Mouse (Mus musculus) olfactory bulb, adult 2 months (tissue): ENCODE measurements around the gene Mief1. TPM values are rescaled to one million over a fixed set of nuclear protein-coding genes. Genes with fewer than 3 reads are reported as not detected.

Experiments used
- H3K27ac ChIP-seq: fragments of 200-500 bp; 2 replicates; pipeline ENCODE4 v1.5.1; 2012; ENCODE audit warnings: low read depth, low read length; ENCODE audit not compliant: insufficient read depth
- H3K4me1 ChIP-seq: fragments of 200-500 bp; 2 replicates; pipeline ENCODE4 v1.6.1; 2012; ENCODE audit warnings: low read length; ENCODE audit not compliant: control insufficient read depth, insufficient read depth
- H3K4me3 ChIP-seq: fragments of 200-500 bp; 2 replicates; pipeline ENCODE4 v1.5.1; 2012; ENCODE audit warnings: mild to moderate bottlenecking, low read depth, low read length, moderate library complexity; ENCODE audit not compliant: insufficient read depth
- CTCF ChIP-seq: fragments of 200-500 bp; IDR thresholded peaks from 2 replicates; pipeline ENCODE4 v1.5.1; 2012; ENCODE audit warnings: low read depth, mild to moderate bottlenecking, low read length, moderate library complexity; ENCODE audit not compliant: insufficient read depth
- POLR2A ChIP-seq: fragments of 200-500 bp; IDR thresholded peaks from 2 replicates; pipeline ENCODE4 v1.6.1; 2012; ENCODE audit warnings: mild to moderate bottlenecking, low read depth, low read length, moderate library complexity; ENCODE audit not compliant: insufficient read depth
- WGBS: fragments of 180-500 bp; shearing (Covaris S2); methylation state at CpG from one replicate; pipeline ENCODE4 v1.1.7; 2018; 5-methylcytosine and 5-hydroxymethylcytosine counted together
- polyA plus RNA-seq: library from polyadenylated mRNA; stranded (reverse); fragments of >200 nt; gene quantifications from 2 replicates; pipeline ENCODE4 v1.2.4, GENCODE M21; 2012; ENCODE audit warnings: low replicate concordance; ENCODE audit not compliant: missing spikeins, insufficient read depth, insufficient read length

Gene Mief1
- polyA plus RNA-seq, 1 experiment: not detected

- WGBS: 100% methylated on average over 1 of the region's 1 CpGs
- TF ChIP-seq POLR2A (no peak), CTCF (no peak)
- Histone ChIP-seq H3K4me1 (peaks cover 30% of the 10 kb centered on the region), H3K27ac (no peak overlapping the region), H3K4me3 (no peak overlapping the region)
Measured at GRCm38 (mm10) chr15:80297146-80297545, 63.3 kb downstream of the Mief1 start.

Other genes with a start within 250 kb of the Mief1 start
- not detected in 2 replicates for gene Pdgfb, start 219.0 kb upstream of the Mief1 start, polyA plus RNA-seq
- gene Syngr1, start 142.7 kb upstream of the Mief1 start, polyA plus RNA-seq: 72.7 TPM in 1 of 2 replicates, not detected in the other
- gene Rpl3, start 142.2 kb upstream of the Mief1 start, polyA plus RNA-seq: 3,528 TPM in 1 of 2 replicates, not detected in the other
- not detected in 2 replicates for gene Tab1, start 100.9 kb upstream of the Mief1 start, polyA plus RNA-seq
- 65.1 TPM in 1 of 2 replicates, not detected in the other for gene Mgat3, start 60.3 kb upstream of the Mief1 start, polyA plus RNA-seq
- gene AC140267.1, start 1.8 kb downstream of the Mief1 start, polyA plus RNA-seq: not detected in 2 replicates
- not detected in 2 replicates for gene Atf4, start 21.2 kb downstream of the Mief1 start, polyA plus RNA-seq
- not detected in 2 replicates for gene Rps19bp1, start 30.3 kb downstream of the Mief1 start, polyA plus RNA-seq
- not detected in 2 replicates for gene Cacna1i, start 53.2 kb downstream of the Mief1 start, polyA plus RNA-seq